Mouse (Mus musculus): ENCODE data around the gene Skor1. TPM values are rescaled to one million over a fixed set of nuclear protein-coding genes. Genes with fewer than 3 reads are reported as not detected.

Skor1 gene
- total RNA-seq, 1 experiment: 0.54 TPM

- peaks cover 0 to 4% of the 10 kb centered on the region in 2 experiments; a peak in 1 of 4 replicates for H3K4me1 ChIP-seq (ENCODE audit: control insufficient read depth in 2 of 2, insufficient read depth in 2 of 2, low read length in 2 of 2, poor library complexity in 1 of 2)
- 0 out of 2 replicates have a peak, but pooled peaks have one; percentile 32 for TF ChIP-seq ZNF384 (IDR thresholded peaks at IDR 0.05; ENCODE audit: low read depth, low read length)
- no peak for TF ChIP-seq HCFC1 (IDR thresholded peaks at IDR 0.05; ENCODE audit: borderline replicate concordance, insufficient read depth, low read length)
- H3K9ac ChIP-seq (ENCODE audit: insufficient read depth, low read depth, low read length, poor library complexity, severe bottlenecking): no peak overlapping the region
- H3K36me3 ChIP-seq (ENCODE audit: control insufficient read depth, insufficient read depth, low read length, poor library complexity, severe bottlenecking): no peaks in the 10 kb centered on the region
- H3K4me3 ChIP-seq (ENCODE audit: insufficient read depth in 1 of 2, low read depth in 1 of 2, low read length in 2 of 2, poor library complexity in 1 of 2, severe bottlenecking in 1 of 2): no peak overlapping the region
- in situ Hi-C loops (cut with MboI; ENCODE audit: low sequenced_read_pairs in 2 of 2, unreplicated experiment in 2 of 2): no loop called here
- peak; percentile 79 for DNase-seq (ENCODE audit: low read depth, low spot score)
- no peak overlapping the region for H3K27ac ChIP-seq (ENCODE audit: insufficient read depth, low read depth, low read length, poor library complexity, severe bottlenecking)
- no peaks in the 10 kb centered on the region for H3K9me3 ChIP-seq (ENCODE audit: control insufficient read depth, insufficient read depth, low read depth, low read length)
Observed at GRCm38 (mm10) chr9:63118385-63118784, 30.4 kb downstream of the Skor1 start.

GRCm38 (mm10) chr9:63112514-63112913 is 36.2 kb downstream of the Skor1 start:
- no peaks in the 10 kb centered on the region for H3K9me3 ChIP-seq (ENCODE audit: control insufficient read depth, insufficient read depth, low read depth, low read length)
- H3K4me3 ChIP-seq (ENCODE audit: insufficient read depth in 1 of 2, low read depth in 1 of 2, low read length in 2 of 2, poor library complexity in 1 of 2, severe bottlenecking in 1 of 2): no peak overlapping the region
- in situ Hi-C loops (cut with MboI; ENCODE audit: low sequenced_read_pairs in 2 of 2, unreplicated experiment in 2 of 2): no loop called here
- TF ChIP-seq ZC3H11A (IDR thresholded peaks at IDR 0.05; ENCODE audit: borderline replicate concordance, low read depth, low read length) (no peak), MAFK (IDR thresholded peaks at IDR 0.05; ENCODE audit: insufficient read depth, low read depth, low read length) (no peak), HCFC1 (IDR thresholded peaks at IDR 0.05; ENCODE audit: borderline replicate concordance, insufficient read depth, low read length) (no peak), CHD2 (IDR thresholded peaks at IDR 0.05; ENCODE audit: low read depth, low read length) (no peak), ZNF384 (IDR thresholded peaks at IDR 0.05; ENCODE audit: low read depth, low read length) (no peak)
- H3K27ac ChIP-seq (ENCODE audit: insufficient read depth, low read depth, low read length, poor library complexity, severe bottlenecking): no peak overlapping the region
- DNase-seq (ENCODE audit: low read depth, low spot score): no peak
- peaks cover 0 to 10% of the 10 kb centered on the region in 2 experiments; a peak in 2 of 4 replicates for H3K4me1 ChIP-seq (ENCODE audit: control insufficient read depth in 2 of 2, insufficient read depth in 2 of 2, low read length in 2 of 2, poor library complexity in 1 of 2)
- H3K36me3 ChIP-seq (ENCODE audit: control insufficient read depth, insufficient read depth, low read length, poor library complexity, severe bottlenecking): no peaks in the 10 kb centered on the region
- H3K9ac ChIP-seq (ENCODE audit: insufficient read depth, low read depth, low read length, poor library complexity, severe bottlenecking): no peak overlapping the region

- in situ Hi-C loops (cut with MboI; ENCODE audit: low sequenced_read_pairs in 2 of 2, unreplicated experiment in 2 of 2): no loop called here
- no peak overlapping the region for H3K27ac ChIP-seq (ENCODE audit: insufficient read depth, low read depth, low read length, poor library complexity, severe bottlenecking)
- DNase-seq (ENCODE audit: low read depth, low spot score): no peak
- H3K4me3 ChIP-seq (ENCODE audit: insufficient read depth in 1 of 2, low read depth in 1 of 2, low read length in 2 of 2, poor library complexity in 1 of 2, severe bottlenecking in 1 of 2): no peak overlapping the region
- peaks cover 0 to 10% of the 10 kb centered on the region in 2 experiments; a peak in 2 of 4 replicates for H3K4me1 ChIP-seq (ENCODE audit: control insufficient read depth in 2 of 2, insufficient read depth in 2 of 2, low read length in 2 of 2, poor library complexity in 1 of 2)
- no peak for TF ChIP-seq HCFC1 (IDR thresholded peaks at IDR 0.05; ENCODE audit: borderline replicate concordance, insufficient read depth, low read length)
- no peak for TF ChIP-seq MAFK (IDR thresholded peaks at IDR 0.05; ENCODE audit: insufficient read depth, low read depth, low read length)
- TF ChIP-seq CHD2 (IDR thresholded peaks at IDR 0.05; ENCODE audit: low read depth, low read length): no peak
- TF ChIP-seq ZNF384 (IDR thresholded peaks at IDR 0.05; ENCODE audit: low read depth, low read length): no peak
- TF ChIP-seq ZC3H11A (IDR thresholded peaks at IDR 0.05; ENCODE audit: borderline replicate concordance, low read depth, low read length): no peak
- H3K9me3 ChIP-seq (ENCODE audit: control insufficient read depth, insufficient read depth, low read depth, low read length): no peaks in the 10 kb centered on the region
- no peaks in the 10 kb centered on the region for H3K36me3 ChIP-seq (ENCODE audit: control insufficient read depth, insufficient read depth, low read length, poor library complexity, severe bottlenecking)
- no peak overlapping the region for H3K9ac ChIP-seq (ENCODE audit: insufficient read depth, low read depth, low read length, poor library complexity, severe bottlenecking)
Observed at GRCm38 (mm10) chr9:63109782-63110087, 39.0 kb downstream of the Skor1 start.

- H3K27ac ChIP-seq (ENCODE audit: insufficient read depth, low read depth, low read length, poor library complexity, severe bottlenecking): no peak overlapping the region
- H3K9ac ChIP-seq (ENCODE audit: insufficient read depth, low read depth, low read length, poor library complexity, severe bottlenecking): peak overlapping the region; percentile 8; the same call in 1 of the 2 replicates
- in situ Hi-C loops (cut with MboI; ENCODE audit: low sequenced_read_pairs in 2 of 2, unreplicated experiment in 2 of 2): no loop called here
- H3K9me3 ChIP-seq (ENCODE audit: control insufficient read depth, insufficient read depth, low read depth, low read length): no peaks in the 10 kb centered on the region
- H3K4me3 ChIP-seq (ENCODE audit: insufficient read depth in 1 of 2, low read depth in 1 of 2, low read length in 2 of 2, poor library complexity in 1 of 2, severe bottlenecking in 1 of 2): peak overlapping the region; percentile 54 to 61
- TF ChIP-seq HCFC1 (IDR thresholded peaks at IDR 0.05; ENCODE audit: borderline replicate concordance, insufficient read depth, low read length): no peak
- TF ChIP-seq MAFK (IDR thresholded peaks at IDR 0.05; ENCODE audit: insufficient read depth, low read depth, low read length): no peak
- no peak for TF ChIP-seq ZNF384 (IDR thresholded peaks at IDR 0.05; ENCODE audit: low read depth, low read length)
- no peak for TF ChIP-seq CHD2 (IDR thresholded peaks at IDR 0.05; ENCODE audit: low read depth, low read length)
- TF ChIP-seq ZC3H11A (IDR thresholded peaks at IDR 0.05; ENCODE audit: borderline replicate concordance, low read depth, low read length): no peak
- no peak for DNase-seq (ENCODE audit: low read depth, low spot score)
- no peaks in the 10 kb centered on the region for H3K36me3 ChIP-seq (ENCODE audit: control insufficient read depth, insufficient read depth, low read length, poor library complexity, severe bottlenecking)
- peaks cover 0 to 10% of the 10 kb centered on the region in 2 experiments; a peak in 2 of 4 replicates for H3K4me1 ChIP-seq (ENCODE audit: control insufficient read depth in 2 of 2, insufficient read depth in 2 of 2, low read length in 2 of 2, poor library complexity in 1 of 2)
Observed at GRCm38 (mm10) chr9:63109020-63109781, 39.6 kb downstream of the Skor1 start.
